Mouse (Mus musculus): Measurements from ENCODE around the gene Ezh1. TPM values are rescaled to one million over a fixed set of nuclear protein-coding genes. Genes with fewer than 3 reads are reported as not detected.

The Ezh1 gene
- 28.4 and 30.7 TPM in 2 replicates for polyA plus RNA-seq (2014; fragmentation: Nextera tagmentation; extraction: Ambion mirVana)

GRCm38 (mm10) chr11:101226065-101226701, at the start of gene Ezh1:
Gene Ezh1 (minus strand): TSS chr11:101226463.
- Histone ChIP-seq H3K27ac (ENCODE audit: low read depth, low read length) (peak within 1 kb of the TSS; percentile 39), H3K27me3 (ENCODE audit: control insufficient read depth, insufficient read depth, low read length) (no peaks in the 10 kb centered on the region), H3K36me3 (ENCODE audit: control insufficient read depth, insufficient read depth, low read length) (no peaks in the 10 kb centered on the region), H3K9me3 (ENCODE audit: control insufficient read depth, low read length) (no peaks in the 10 kb centered on the region), H3K4me3 (ENCODE audit: low read depth, low read length) (peak within 1 kb of the TSS; percentile 82), H3K4me2 (ENCODE audit: low read depth, low read length) (peak within 1 kb of the TSS; percentile 92), H3K9ac (replicated peaks; ENCODE audit: low read depth, low read length) (peak within 1 kb of the TSS; percentile 76), H3K4me1 (ENCODE audit: control insufficient read depth, insufficient read depth, low read length) (peaks cover 4% of the 10 kb centered on the region; the same call in 1 of the 2 replicates)
- 2% methylated on average over 52 of the region's 56 CpGs for whole genome bisulfite sequencing
- peak; percentile 96 for ATAC-seq (ENCODE audit: low read depth)

GRCm38 (mm10) chr11:101275309-101275708, 49.0 kb upstream of the Ezh1 start:
- WGBS = 80% methylated on average over 4 of the region's 4 CpGs
- H3K4me2 ChIP-seq (ENCODE audit: low read depth, low read length) = no peak overlapping the region

DNA sequence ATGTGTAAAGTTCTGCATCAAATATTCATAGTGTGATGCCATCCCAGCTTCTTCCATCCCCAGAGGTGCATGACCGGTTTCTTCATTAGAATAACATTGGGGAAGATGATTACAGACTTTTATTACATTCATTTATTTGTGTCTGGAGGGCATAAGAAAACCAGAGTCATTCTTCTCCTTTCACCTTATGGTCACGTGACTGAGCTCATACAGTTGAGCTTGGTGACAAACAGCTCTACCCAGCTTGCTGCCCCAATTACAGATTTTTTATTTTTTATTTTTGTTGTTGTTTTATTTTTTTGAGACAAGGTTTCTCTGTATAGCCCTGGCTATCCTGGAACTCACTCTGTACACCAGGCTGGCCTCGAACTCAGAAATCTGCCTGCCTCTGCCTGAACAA, 46.2 kb upstream of the Ezh1 start:
- Histone ChIP-seq H3K4me2 (ENCODE audit: low read depth, low read length) (no peak overlapping the region), H3K4me1 (ENCODE audit: control insufficient read depth, insufficient read depth, low read length) (peaks cover 8% of the 10 kb centered on the region), H3K36me3 (ENCODE audit: control insufficient read depth, insufficient read depth, low read length) (no peaks in the 10 kb centered on the region), H3K9ac (replicated peaks; ENCODE audit: low read depth, low read length) (no peak overlapping the region), H3K27me3 (ENCODE audit: control insufficient read depth, insufficient read depth, low read length) (no peaks in the 10 kb centered on the region), H3K4me3 (ENCODE audit: low read depth, low read length) (no peak overlapping the region), H3K9me3 (ENCODE audit: control insufficient read depth, low read length) (no peaks in the 10 kb centered on the region), H3K27ac (ENCODE audit: low read depth, low read length) (no peak overlapping the region)
- ATAC-seq (ENCODE audit: low read depth) = no peak
- WGBS = 79% methylated on average over 3 of the region's 3 CpGs

More at GRCm38 (mm10) chr11:101275309-101275708, 49.0 kb upstream of the Ezh1 start:
- Histone ChIP-seq H3K27me3 (ENCODE audit: control insufficient read depth, insufficient read depth, low read length) (no peaks in the 10 kb centered on the region), H3K4me3 (ENCODE audit: low read depth, low read length) (no peak overlapping the region), H3K36me3 (ENCODE audit: control insufficient read depth, insufficient read depth, low read length) (no peaks in the 10 kb centered on the region), H3K9ac (replicated peaks; ENCODE audit: low read depth, low read length) (no peak overlapping the region), H3K9me3 (ENCODE audit: control insufficient read depth, low read length) (no peaks in the 10 kb centered on the region), H3K4me1 (ENCODE audit: control insufficient read depth, insufficient read depth, low read length) (peaks cover 17% of the 10 kb centered on the region), H3K27ac (ENCODE audit: low read depth, low read length) (no peak overlapping the region)
- no peak for ATAC-seq (ENCODE audit: low read depth)

DNA sequence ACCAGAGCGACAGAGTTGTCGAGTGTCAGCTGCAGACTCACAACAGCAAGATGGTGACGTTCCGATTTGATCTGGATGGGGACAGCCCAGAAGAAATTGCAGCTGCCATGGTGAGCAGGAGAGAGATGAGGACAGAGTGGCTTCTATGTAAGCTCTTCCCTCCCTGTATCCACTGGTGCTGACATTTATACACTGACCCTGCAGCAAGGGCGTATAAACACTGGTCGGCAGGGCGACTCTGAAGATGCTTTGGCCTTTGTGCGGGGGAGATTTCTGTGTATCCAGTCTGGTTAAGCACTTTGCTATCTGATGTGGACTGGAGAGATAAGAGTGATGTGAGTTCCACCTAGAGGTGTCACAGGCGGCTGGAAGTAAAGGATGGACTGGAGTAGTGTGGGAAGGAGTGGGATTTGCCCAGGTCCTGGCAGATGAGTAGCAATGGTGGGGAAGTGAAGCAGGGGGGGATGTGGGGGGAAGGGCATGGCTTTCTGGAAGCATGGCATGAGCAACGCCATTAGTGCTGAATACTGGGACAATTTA, 43.4 kb upstream of the Ezh1 start:
- 0 out of 2 replicates have a peak, but pooled peaks cover 3% of the 10 kb centered on the region for H3K4me1 ChIP-seq (ENCODE audit: control insufficient read depth, insufficient read depth, low read length)
- WGBS = 35% methylated on average over 10 of the region's 10 CpGs
- no peak overlapping the region for H3K9ac ChIP-seq (replicated peaks; ENCODE audit: low read depth, low read length)
- no peaks in the 10 kb centered on the region for H3K36me3 ChIP-seq (ENCODE audit: control insufficient read depth, insufficient read depth, low read length)
- H3K27ac ChIP-seq (ENCODE audit: low read depth, low read length) = no peak overlapping the region
- no peak; the same call in 1 of the 2 replicates for ATAC-seq (ENCODE audit: low read depth)
- peaks cover 2% of the 10 kb centered on the region; the same call in 1 of the 2 replicates for H3K27me3 ChIP-seq (ENCODE audit: control insufficient read depth, insufficient read depth, low read length)
- no peak overlapping the region for H3K4me3 ChIP-seq (ENCODE audit: low read depth, low read length)
- no peaks in the 10 kb centered on the region for H3K9me3 ChIP-seq (ENCODE audit: control insufficient read depth, low read length)
- H3K4me2 ChIP-seq (ENCODE audit: low read depth, low read length) = peak overlapping the region; percentile 20; the same call in 1 of the 2 replicates

GRCm38 (mm10) chr11:101265906-101266305, 39.6 kb upstream of the Ezh1 start:
- Histone ChIP-seq H3K4me2 (ENCODE audit: low read depth, low read length) (peak overlapping the region; percentile 45; the same call in 1 of the 2 replicates), H3K36me3 (ENCODE audit: control insufficient read depth, insufficient read depth, low read length) (no peaks in the 10 kb centered on the region), H3K27me3 (ENCODE audit: control insufficient read depth, insufficient read depth, low read length) (peaks cover 19% of the 10 kb centered on the region), H3K4me1 (ENCODE audit: control insufficient read depth, insufficient read depth, low read length) (0 out of 2 replicates have a peak, but pooled peaks cover 5% of the 10 kb centered on the region), H3K27ac (ENCODE audit: low read depth, low read length) (no peak overlapping the region), H3K4me3 (ENCODE audit: low read depth, low read length) (no peak overlapping the region), H3K9ac (replicated peaks; ENCODE audit: low read depth, low read length) (no peak overlapping the region), H3K9me3 (ENCODE audit: control insufficient read depth, low read length) (no peaks in the 10 kb centered on the region)
- WGBS = 22% methylated on average over 6 of the region's 6 CpGs
- ATAC-seq (ENCODE audit: low read depth) = no peak

GRCm38 (mm10) chr11:101264954-101265471, 38.8 kb upstream of the Ezh1 start:
- WGBS = 1% methylated on average over 31 of the region's 31 CpGs
- no peak for ATAC-seq (ENCODE audit: low read depth)
- no peak overlapping the region for H3K27ac ChIP-seq (ENCODE audit: low read depth, low read length)
- peak overlapping the region; percentile 39; the same call in 1 of the 2 replicates for H3K9ac ChIP-seq (replicated peaks; ENCODE audit: low read depth, low read length)
- peaks cover 19% of the 10 kb centered on the region for H3K27me3 ChIP-seq (ENCODE audit: control insufficient read depth, insufficient read depth, low read length)
- peak overlapping the region; percentile 45 for H3K4me2 ChIP-seq (ENCODE audit: low read depth, low read length)
- peaks cover 13% of the 10 kb centered on the region; the same call in 1 of the 2 replicates for H3K4me1 ChIP-seq (ENCODE audit: control insufficient read depth, insufficient read depth, low read length)
- H3K9me3 ChIP-seq (ENCODE audit: control insufficient read depth, low read length) = no peaks in the 10 kb centered on the region
- H3K4me3 ChIP-seq (ENCODE audit: low read depth, low read length) = peak overlapping the region; percentile 22
- no peaks in the 10 kb centered on the region for H3K36me3 ChIP-seq (ENCODE audit: control insufficient read depth, insufficient read depth, low read length)

DNA sequence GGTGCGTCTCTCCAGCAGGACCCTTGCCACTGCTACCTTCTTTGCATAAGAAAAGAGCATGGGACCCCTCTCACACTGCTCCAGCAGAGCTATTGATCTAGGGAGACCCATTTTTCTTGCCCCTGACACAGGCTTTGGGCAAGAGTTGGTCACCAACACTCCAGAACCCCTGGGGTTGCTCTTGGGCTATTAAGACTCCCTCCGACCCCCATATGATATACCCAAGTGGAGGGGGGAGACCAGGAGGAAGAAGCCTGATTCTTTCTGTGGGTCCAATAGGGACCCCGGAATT, 37.7 kb upstream of the Ezh1 start:
- Histone ChIP-seq H3K4me2 (ENCODE audit: low read depth, low read length) (no peak overlapping the region), H3K27ac (ENCODE audit: low read depth, low read length) (no peak overlapping the region), H3K4me3 (ENCODE audit: low read depth, low read length) (no peak overlapping the region), H3K9ac (replicated peaks; ENCODE audit: low read depth, low read length) (no peak overlapping the region), H3K36me3 (ENCODE audit: control insufficient read depth, insufficient read depth, low read length) (no peaks in the 10 kb centered on the region), H3K4me1 (ENCODE audit: control insufficient read depth, insufficient read depth, low read length) (peaks cover 14% of the 10 kb centered on the region; the same call in 1 of the 2 replicates), H3K9me3 (ENCODE audit: control insufficient read depth, low read length) (no peaks in the 10 kb centered on the region), H3K27me3 (ENCODE audit: control insufficient read depth, insufficient read depth, low read length) (peaks cover 19% of the 10 kb centered on the region)
- WGBS = 16% methylated on average over 3 of the region's 3 CpGs
- ATAC-seq (ENCODE audit: low read depth) = no peak

GRCm38 (mm10) chr11:101263138-101263988, 37.1 kb upstream of the Ezh1 start:
- Histone ChIP-seq H3K4me1 (ENCODE audit: control insufficient read depth, insufficient read depth, low read length) (peaks cover 14% of the 10 kb centered on the region; the same call in 1 of the 2 replicates), H3K9ac (replicated peaks; ENCODE audit: low read depth, low read length) (no peak overlapping the region), H3K27me3 (ENCODE audit: control insufficient read depth, insufficient read depth, low read length) (peaks cover 19% of the 10 kb centered on the region), H3K4me2 (ENCODE audit: low read depth, low read length) (0 out of 2 replicates have a peak overlapping the region, but pooled peaks have one; percentile 15), H3K9me3 (ENCODE audit: control insufficient read depth, low read length) (no peaks in the 10 kb centered on the region), H3K27ac (ENCODE audit: low read depth, low read length) (no peak overlapping the region), H3K4me3 (ENCODE audit: low read depth, low read length) (no peak overlapping the region), H3K36me3 (ENCODE audit: control insufficient read depth, insufficient read depth, low read length) (no peaks in the 10 kb centered on the region)
- ATAC-seq (ENCODE audit: low read depth) = no peak
- WGBS = 2% methylated on average over 32 of the region's 32 CpGs

Measured in neural tube, embryonic 14.5 days (tissue).